Mouse (Mus musculus): ENCODE measurements around the gene Mphosph9.

- no peak for TF ChIP-seq TAL1 (IDR thresholded peaks at IDR 0.05; ENCODE audit: low read length)
- TF ChIP-seq GATA1 (IDR thresholded peaks at IDR 0.05; ENCODE audit: low read length): no peak
Observed at GRCm38 (mm10) chr5:124290216-124290615, 37.6 kb downstream of the Mphosph9 start.
